Mouse (Mus musculus) forebrain, embryonic 13.5 days (tissue): ENCODE data around the gene Crtam. TPM values are rescaled to one million over a fixed set of nuclear protein-coding genes. Genes with fewer than 3 reads are reported as not detected.

ENCODE experiments used
- ATAC-seq: fragments of 200-750 bp; cut with Nextera tagmentation; 2 replicates; pipeline ENCODE4 v1.8.0; 2017
- H3K27ac ChIP-seq: fragments of 300-500 bp; sonication (generic); 2 replicates; pipeline ENCODE4 v1.5.1; 2015; ENCODE audit warnings: inconsistent platforms, mild to moderate bottlenecking, moderate library complexity
- H3K27me3 ChIP-seq: fragments of 300-500 bp; sonication (generic); 2 replicates; pipeline ENCODE4 v1.6.1; 2015; ENCODE audit warnings: mild to moderate bottlenecking, inconsistent platforms
- H3K36me3 ChIP-seq: fragments of 300-500 bp; sonication (generic); 2 replicates; pipeline ENCODE4 v1.6.1; 2015; ENCODE audit warnings: mild to moderate bottlenecking, inconsistent platforms; ENCODE audit not compliant: poor library complexity, severe bottlenecking
- H3K4me1 ChIP-seq: fragments of 300-500 bp; sonication (generic); 2 replicates; pipeline ENCODE4 v1.6.1; 2015; ENCODE audit warnings: inconsistent platforms
- H3K4me2 ChIP-seq: fragments of 300-500 bp; sonication (generic); 2 replicates; pipeline ENCODE4 v1.6.1; 2015; ENCODE audit warnings: inconsistent platforms, mild to moderate bottlenecking, moderate library complexity
- H3K4me3 ChIP-seq: fragments of 300-500 bp; sonication (generic); 2 replicates; pipeline ENCODE4 v1.5.1; 2015; ENCODE audit warnings: mild to moderate bottlenecking, inconsistent platforms
- H3K9ac ChIP-seq: fragments of 300-500 bp; sonication (generic); 2 replicates; pipeline ENCODE4 v1.6.1; 2015; ENCODE audit warnings: mild to moderate bottlenecking, inconsistent platforms
- H3K9me3 ChIP-seq: fragments of 300-500 bp; sonication (generic); replicated peaks from 2 replicates; pipeline ENCODE4 v1.6.1; 2016; ENCODE audit warnings: inconsistent platforms
- WGBS: fragments of 180-500 bp; shearing (Covaris S2); methylation state at CpG from one replicate; pipeline ENCODE4 v1.1.7; 2015; 5-methylcytosine and 5-hydroxymethylcytosine counted together
- polyA plus RNA-seq: library from polyadenylated mRNA; unstranded; fragments of >200 nt; fragmentation: Nextera tagmentation; extraction: Ambion mirVana; gene quantifications from 2 replicates; pipeline ENCODE4 v1.2.1, GENCODE M21; 2015

Gene Crtam
- polyA plus RNA-seq, 1 experiment from 2014 or later = not detected

GRCm38 (mm10) chr9:41038150-41038664 is 33.8 kb upstream of the Crtam start:
- Histone ChIP-seq H3K9ac (no peak overlapping the region), H3K4me2 (no peak overlapping the region), H3K27me3 (no peaks in the 10 kb centered on the region), H3K36me3 (peaks cover 7% of the 10 kb centered on the region; the same call in 1 of the 2 replicates), H3K27ac (no peak overlapping the region), H3K4me3 (no peak overlapping the region), H3K4me1 (peaks cover 7% of the 10 kb centered on the region; the same call in 1 of the 2 replicates), H3K9me3 (no peaks in the 10 kb centered on the region)
- no peak for ATAC-seq
- WGBS = 52% methylated on average over 9 of the region's 9 CpGs

DNA sequence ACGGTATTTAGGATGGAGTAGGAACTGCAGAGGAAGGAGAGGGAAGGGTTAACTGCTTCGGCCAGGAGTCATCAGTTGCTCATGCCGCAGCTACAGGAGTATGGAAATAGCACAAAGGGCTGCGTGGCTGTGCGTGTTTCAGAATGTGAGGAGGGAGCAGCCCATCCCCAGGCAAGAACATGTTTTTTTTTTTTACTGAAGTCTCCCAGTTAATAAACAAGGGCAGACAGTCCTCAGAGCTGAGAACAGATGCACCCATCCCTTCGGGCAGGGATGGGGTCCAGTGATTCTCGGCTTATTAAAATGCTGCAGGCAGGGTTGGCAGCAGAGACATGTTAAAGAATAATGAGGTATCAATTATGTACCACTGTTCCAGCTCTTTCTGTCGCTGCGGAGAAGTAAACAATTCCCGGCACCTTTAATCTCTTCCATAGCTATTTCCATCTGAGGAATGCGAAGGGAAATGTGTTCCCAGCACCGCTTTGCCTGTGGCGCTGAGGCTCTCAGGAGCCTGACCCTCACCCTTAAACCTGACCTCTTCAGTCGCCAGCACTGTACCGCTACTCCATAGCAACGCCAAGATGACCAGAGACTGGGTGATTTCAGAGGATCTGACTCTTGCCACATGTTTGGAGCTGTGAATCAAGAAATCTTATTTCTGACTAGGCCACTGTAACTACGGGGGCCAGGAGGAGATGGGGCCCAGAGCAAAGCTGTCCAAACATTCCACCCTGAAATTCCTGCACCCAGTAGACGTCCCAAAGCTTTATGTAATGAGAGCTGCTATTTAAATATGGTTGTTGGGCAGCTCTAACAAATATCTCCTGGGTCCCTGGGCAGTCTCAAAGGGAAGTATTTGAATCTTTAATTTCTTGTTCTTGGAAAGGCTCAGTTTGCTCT is 27.4 kb upstream of the Crtam start:
- no peaks in the 10 kb centered on the region for H3K27me3 ChIP-seq
- peaks cover 22% of the 10 kb centered on the region for H3K4me1 ChIP-seq
- WGBS = 40% methylated on average over 18 of the region's 18 CpGs
- H3K4me3 ChIP-seq = no peak overlapping the region
- ATAC-seq = peak; percentile 48; the same call in 1 of the 2 replicates
- H3K4me2 ChIP-seq = peak overlapping the region; percentile 14
- H3K27ac ChIP-seq = peak overlapping the region; percentile 69
- peaks cover 11% of the 10 kb centered on the region; the same call in 1 of the 2 replicates for H3K36me3 ChIP-seq
- H3K9me3 ChIP-seq = no peaks in the 10 kb centered on the region
- H3K9ac ChIP-seq = peak overlapping the region; percentile 40; the same call in 1 of the 2 replicates

GRCm38 (mm10) chr9:41029827-41030226 is 25.4 kb upstream of the Crtam start:
- Histone ChIP-seq H3K27ac (no peak overlapping the region), H3K4me2 (no peak overlapping the region), H3K9ac (no peak overlapping the region), H3K27me3 (no peaks in the 10 kb centered on the region), H3K36me3 (peaks cover 8% of the 10 kb centered on the region; the same call in 1 of the 2 replicates), H3K4me3 (no peak overlapping the region), H3K4me1 (peaks cover 22% of the 10 kb centered on the region), H3K9me3 (no peaks in the 10 kb centered on the region)
- 74% methylated on average over 6 of the region's 6 CpGs for WGBS
- ATAC-seq = no peak

DNA sequence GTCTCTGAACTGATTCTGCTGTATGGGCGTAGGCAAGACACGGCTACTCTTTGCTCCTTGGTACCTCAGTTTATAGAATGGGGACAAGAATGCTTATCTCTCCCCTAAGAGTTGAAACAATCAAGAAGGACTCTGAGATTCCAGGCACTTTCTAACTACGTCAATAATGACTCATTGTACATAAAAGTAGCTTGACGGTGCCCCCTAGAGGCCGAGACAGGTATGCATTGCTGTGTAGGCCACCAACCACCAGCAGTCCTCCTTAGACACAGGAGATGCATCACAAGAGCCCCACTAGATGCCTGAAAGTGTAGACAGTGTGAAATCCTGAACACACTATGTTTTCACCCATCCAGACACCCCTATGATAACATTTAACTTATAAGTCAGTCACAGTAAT is 24.0 kb upstream of the Crtam start:
- peaks cover 15% of the 10 kb centered on the region for H3K4me1 ChIP-seq
- no peak overlapping the region for H3K9ac ChIP-seq
- no peak overlapping the region for H3K27ac ChIP-seq
- H3K27me3 ChIP-seq = no peaks in the 10 kb centered on the region
- 42% methylated on average over 5 of the region's 5 CpGs for WGBS
- H3K4me3 ChIP-seq = no peak overlapping the region
- peaks cover 8% of the 10 kb centered on the region; the same call in 1 of the 2 replicates for H3K36me3 ChIP-seq
- no peak overlapping the region for H3K4me2 ChIP-seq
- no peak for ATAC-seq
- no peaks in the 10 kb centered on the region for H3K9me3 ChIP-seq

DNA sequence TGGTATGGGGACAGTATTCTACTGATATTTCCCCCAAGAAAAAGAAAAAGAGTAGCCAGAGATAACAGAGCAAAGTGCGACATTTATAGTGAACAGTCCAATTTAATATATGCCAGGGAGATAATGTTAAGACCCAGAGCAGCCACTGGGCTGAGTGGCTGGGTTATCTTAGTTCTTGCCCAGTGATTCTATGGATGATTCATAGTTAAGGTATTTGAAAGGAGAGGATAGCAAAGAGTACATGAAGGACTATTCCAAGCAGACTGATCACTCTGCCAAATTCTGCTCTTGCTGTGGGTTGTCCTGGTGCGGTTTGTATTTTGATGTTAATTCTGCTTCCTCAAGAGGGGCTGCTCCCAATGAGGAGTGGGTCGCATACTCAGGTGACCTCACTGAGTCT is 17.3 kb upstream of the Crtam start:
- Histone ChIP-seq H3K9ac (no peak overlapping the region), H3K27me3 (no peaks in the 10 kb centered on the region), H3K4me1 (no peaks in the 10 kb centered on the region), H3K36me3 (peaks cover 7% of the 10 kb centered on the region), H3K9me3 (no peaks in the 10 kb centered on the region), H3K4me2 (no peak overlapping the region), H3K4me3 (no peak overlapping the region), H3K27ac (no peak overlapping the region)
- WGBS = 66% methylated on average over 3 of the region's 3 CpGs
- ATAC-seq = no peak

- ATAC-seq = no peak
- H3K9me3 ChIP-seq = no peaks in the 10 kb centered on the region
- H3K9ac ChIP-seq = no peak overlapping the region
- H3K27ac ChIP-seq = no peak overlapping the region
- H3K4me2 ChIP-seq = no peak overlapping the region
- 87% methylated on average over 3 of the region's 3 CpGs for WGBS
- no peaks in the 10 kb centered on the region for H3K4me1 ChIP-seq
- H3K36me3 ChIP-seq = peaks cover 7% of the 10 kb centered on the region
- H3K4me3 ChIP-seq = no peak overlapping the region
- H3K27me3 ChIP-seq = no peaks in the 10 kb centered on the region
Measured at GRCm38 (mm10) chr9:41020486-41020885, 16.1 kb upstream of the Crtam start.

GRCm38 (mm10) chr9:41014512-41014911 is 10.1 kb upstream of the Crtam start:
- ATAC-seq = no peak
- H3K27ac ChIP-seq = peak overlapping the region; percentile 58
- no peaks in the 10 kb centered on the region for H3K9me3 ChIP-seq
- 0 out of 2 replicates have a peak, but pooled peaks cover 7% of the 10 kb centered on the region for H3K36me3 ChIP-seq
- no peaks in the 10 kb centered on the region for H3K27me3 ChIP-seq
- no peak overlapping the region for H3K9ac ChIP-seq
- H3K4me1 ChIP-seq = peaks cover 55% of the 10 kb centered on the region
- no peak overlapping the region for H3K4me2 ChIP-seq
- 31% methylated on average over 4 of the region's 4 CpGs for WGBS
- H3K4me3 ChIP-seq = no peak overlapping the region

- WGBS = 24% methylated on average over 5 of the region's 5 CpGs
- 0 out of 2 replicates have a peak, but pooled peaks cover 3% of the 10 kb centered on the region for H3K36me3 ChIP-seq
- peak overlapping the region; percentile 87 for H3K27ac ChIP-seq
- no peaks in the 10 kb centered on the region for H3K27me3 ChIP-seq
- no peak overlapping the region for H3K4me3 ChIP-seq
- no peak overlapping the region for H3K9ac ChIP-seq
- no peaks in the 10 kb centered on the region for H3K9me3 ChIP-seq
- H3K4me2 ChIP-seq = peak overlapping the region; percentile 40
- H3K4me1 ChIP-seq = peaks cover 57% of the 10 kb centered on the region
- no peak for ATAC-seq
Measured at GRCm38 (mm10) chr9:41012456-41012855, 8.0 kb upstream of the Crtam start.

DNA sequence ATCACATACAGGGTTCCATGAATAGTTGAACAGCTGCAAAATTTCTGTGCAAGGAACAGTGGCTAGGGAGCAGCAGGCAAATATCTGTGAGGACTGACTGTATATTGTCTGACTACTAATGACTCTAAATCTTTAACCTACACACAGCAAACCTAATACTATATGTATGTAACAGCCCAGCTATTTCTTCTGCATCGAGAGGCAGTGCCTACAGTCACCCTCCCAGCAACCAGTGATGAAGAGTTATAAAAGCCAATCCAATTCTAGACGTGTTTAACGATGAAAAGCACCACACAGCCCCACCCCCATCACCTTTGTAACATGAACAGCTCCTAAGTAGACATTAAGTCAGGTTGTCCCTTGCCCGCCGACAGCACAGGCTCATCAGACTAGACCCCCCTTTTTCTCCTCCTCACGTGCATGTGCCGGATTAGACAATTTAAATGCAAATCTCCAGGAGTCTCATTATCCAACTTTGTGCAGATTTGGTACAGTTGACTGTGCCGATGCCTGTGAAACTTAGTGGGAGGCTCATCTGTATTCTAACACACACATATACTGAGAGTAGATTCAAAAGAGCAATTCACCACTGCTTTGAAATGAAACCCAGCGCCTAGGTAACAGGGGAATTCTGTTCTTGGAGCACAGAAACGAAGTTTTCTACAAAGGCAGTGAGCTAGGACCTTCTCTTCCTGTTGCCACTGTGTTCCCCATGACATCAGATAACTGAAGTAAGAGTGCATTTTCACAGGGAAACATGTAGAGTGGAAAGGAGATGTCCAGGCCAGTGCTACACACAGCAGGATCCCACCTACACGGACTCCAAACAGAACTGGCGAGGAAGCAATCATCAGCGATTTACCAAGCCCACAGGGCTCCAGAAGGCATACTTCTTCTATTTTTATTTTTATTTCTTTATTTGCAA is 7.3 kb upstream of the Crtam start:
- 0 out of 2 replicates have a peak overlapping the region, but pooled peaks have one; percentile 6 for H3K4me3 ChIP-seq
- peak; percentile 93 for ATAC-seq
- H3K4me2 ChIP-seq = peak overlapping the region; percentile 40
- no peaks in the 10 kb centered on the region for H3K36me3 ChIP-seq
- peak overlapping the region; percentile 87 for H3K27ac ChIP-seq
- peaks cover 57% of the 10 kb centered on the region for H3K4me1 ChIP-seq
- H3K9me3 ChIP-seq = no peaks in the 10 kb centered on the region
- WGBS = 6% methylated on average over 13 of the region's 13 CpGs
- no peak overlapping the region for H3K9ac ChIP-seq
- no peaks in the 10 kb centered on the region for H3K27me3 ChIP-seq

GRCm38 (mm10) chr9:41007785-41008184 is 3.4 kb upstream of the Crtam start:
- H3K4me2 ChIP-seq = no peak overlapping the region
- no peaks in the 10 kb centered on the region for H3K27me3 ChIP-seq
- H3K4me3 ChIP-seq = no peak overlapping the region
- no peaks in the 10 kb centered on the region for H3K9me3 ChIP-seq
- H3K36me3 ChIP-seq = no peaks in the 10 kb centered on the region
- no peak overlapping the region for H3K9ac ChIP-seq
- no peak overlapping the region for H3K27ac ChIP-seq
- H3K4me1 ChIP-seq = peaks cover 34% of the 10 kb centered on the region
- WGBS = 18% methylated on average over 1 of the region's 1 CpGs
- no peak for ATAC-seq

DNA sequence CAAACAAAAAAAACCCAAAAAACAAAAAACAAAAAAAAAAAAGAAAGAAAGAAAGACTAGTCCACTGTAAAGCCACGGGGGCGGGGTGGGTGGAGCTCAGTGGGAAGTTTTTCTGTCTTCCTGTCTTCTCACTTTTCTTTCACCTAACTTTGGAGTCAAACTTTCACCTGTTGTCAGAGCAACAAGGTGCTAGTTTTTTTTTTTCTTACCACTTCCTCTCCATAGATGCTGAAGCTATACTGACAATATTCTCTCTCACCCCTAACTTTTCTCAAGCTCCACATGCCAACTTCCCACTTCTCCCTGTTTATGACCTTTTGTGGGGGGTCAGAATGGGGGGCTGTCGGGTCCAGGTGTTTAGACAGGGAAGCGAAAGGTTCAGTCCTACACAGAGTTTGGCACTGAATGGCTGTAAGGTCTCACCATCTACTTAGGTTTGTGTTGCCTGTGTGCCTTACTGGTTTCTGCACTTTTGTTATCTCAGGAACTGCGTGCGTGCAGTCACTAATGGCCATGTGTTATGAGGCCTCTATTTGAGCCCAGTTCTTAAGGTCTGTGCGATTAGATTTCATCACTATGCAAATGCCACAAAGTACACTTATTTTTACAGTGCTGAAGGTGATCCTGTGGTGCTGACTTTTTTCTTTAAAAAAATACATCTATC is 7.2 kb downstream of the Crtam start:
- no peak overlapping the region for H3K9ac ChIP-seq
- no peak for ATAC-seq
- H3K9me3 ChIP-seq = no peaks in the 10 kb centered on the region
- H3K27me3 ChIP-seq = no peaks in the 10 kb centered on the region
- 89% methylated on average over 7 of the region's 7 CpGs for WGBS
- no peak overlapping the region for H3K4me2 ChIP-seq
- no peak overlapping the region for H3K4me3 ChIP-seq
- H3K27ac ChIP-seq = no peak overlapping the region
- H3K4me1 ChIP-seq = 0 out of 2 replicates have a peak, but pooled peaks cover 3% of the 10 kb centered on the region
- H3K36me3 ChIP-seq = no peaks in the 10 kb centered on the region
